Mouse (Mus musculus): ENCODE measurements at regions not wholly inside any gene's neighbourhood (a gene's known extent, or its start where the extent isn't known, plus 50 kb on each side); places are given as distances from the start of the nearest gene placed in this dataset.
A peak's percentile ranks its signal among the peaks of the same experiment; 100 is the strongest.
"Not testable (repeated sequence)": the region's sequence is repeated elsewhere in the genome, so short reads cannot be mapped to it uniquely, and the experiment has no call there.

- H3K27me3 ChIP-seq (ENCODE audit: insufficient read depth, low read length) = no peaks in the 10 kb centered on the region
- H3K27ac ChIP-seq = no peak overlapping the region
- H3K4me3 ChIP-seq (replicated peaks; ENCODE audit: low read depth, low read length) = no peak overlapping the region
- no peaks in the 10 kb centered on the region for H3K4me1 ChIP-seq (replicated peaks; ENCODE audit: insufficient read depth, low read length)
- ATAC-seq (replicated peaks; ENCODE audit: low FRiP score, low read depth) (0 out of 2 replicates have a peak, but pooled peaks have one; percentile 21), DNase-seq (ENCODE audit: low spot score) (no peak)
- no peaks in the 10 kb centered on the region for H3K36me3 ChIP-seq (ENCODE audit: insufficient read depth, low read length)
- TF ChIP-seq CTCF (IDR thresholded peaks at IDR 0.05; ENCODE audit: low read depth) = no peak
- no peak overlapping the region for H3K9ac ChIP-seq (ENCODE audit: low read depth, low read length)
- H3K9me3 ChIP-seq (replicated peaks; ENCODE audit: low read length) = no peaks in the 10 kb centered on the region
- no peak overlapping the region for H3K4me2 ChIP-seq (ENCODE audit: low read length)
- WGBS = 64% methylated on average over 6 of the region's 6 CpGs
These were observed 352.9 kb upstream of the Dab2 start for GRCm38 (mm10) chr15:5946650-5947049.

- TF ChIP-seq CTCF (IDR thresholded peaks at IDR 0.05; ENCODE audit: low read depth) = no peak
- H3K9me3 ChIP-seq (replicated peaks; ENCODE audit: low read length) = no peaks in the 10 kb centered on the region
- H3K4me3 ChIP-seq (replicated peaks; ENCODE audit: low read depth, low read length) = no peak overlapping the region
- no peak overlapping the region for H3K27ac ChIP-seq
- H3K27me3 ChIP-seq (ENCODE audit: insufficient read depth, low read length) = no peaks in the 10 kb centered on the region
- ATAC-seq (replicated peaks; ENCODE audit: low FRiP score, low read depth) (no peak), DNase-seq (ENCODE audit: low spot score) (no peak)
- no peak overlapping the region for H3K9ac ChIP-seq (ENCODE audit: low read depth, low read length)
- H3K4me1 ChIP-seq (replicated peaks; ENCODE audit: insufficient read depth, low read length) = no peaks in the 10 kb centered on the region
- no peaks in the 10 kb centered on the region for H3K36me3 ChIP-seq (ENCODE audit: insufficient read depth, low read length)
- H3K4me2 ChIP-seq (ENCODE audit: low read length) = no peak overlapping the region
- WGBS = 61% methylated on average over 3 of the region's 3 CpGs
These were observed 348.7 kb upstream of the Dab2 start for GRCm38 (mm10) chr15:5950919-5951318.

- not testable (repeated sequence) for H3K4me3 ChIP-seq (replicated peaks; ENCODE audit: low read depth, low read length); ATAC-seq (replicated peaks; ENCODE audit: low FRiP score, low read depth); H3K9me3 ChIP-seq (replicated peaks; ENCODE audit: low read length); H3K4me2 ChIP-seq (ENCODE audit: low read length); H3K4me1 ChIP-seq (replicated peaks; ENCODE audit: insufficient read depth, low read length); H3K27me3 ChIP-seq (ENCODE audit: insufficient read depth, low read length); H3K27ac ChIP-seq; H3K9ac ChIP-seq (ENCODE audit: low read depth, low read length); DNase-seq (ENCODE audit: low spot score); H3K36me3 ChIP-seq (ENCODE audit: insufficient read depth, low read length)
- WGBS = 94% methylated on average over 2 of the region's 2 CpGs
These were observed 347.9 kb upstream of the Dab2 start for GRCm38 (mm10) chr15:5951661-5952060.

GRCm38 (mm10) chr15:5953106-5953505 lies 346.5 kb upstream of the Dab2 start:
- Histone ChIP-seq H3K36me3 (ENCODE audit: insufficient read depth, low read length) (no peaks in the 10 kb centered on the region), H3K27me3 (ENCODE audit: insufficient read depth, low read length) (no peaks in the 10 kb centered on the region), H3K4me3 (replicated peaks; ENCODE audit: low read depth, low read length) (no peak overlapping the region), H3K4me1 (replicated peaks; ENCODE audit: insufficient read depth, low read length) (no peaks in the 10 kb centered on the region), H3K4me2 (ENCODE audit: low read length) (no peak overlapping the region), H3K9ac (ENCODE audit: low read depth, low read length) (no peak overlapping the region), H3K27ac (no peak overlapping the region), H3K9me3 (replicated peaks; ENCODE audit: low read length) (no peaks in the 10 kb centered on the region)
- no peak for DNase-seq (ENCODE audit: low spot score)
- TF ChIP-seq CTCF (IDR thresholded peaks at IDR 0.05; ENCODE audit: low read depth) = no peak
- no peak for ATAC-seq (replicated peaks; ENCODE audit: low FRiP score, low read depth)

- Histone ChIP-seq H3K9me3 (replicated peaks; ENCODE audit: low read length) (no peaks in the 10 kb centered on the region), H3K27me3 (ENCODE audit: insufficient read depth, low read length) (no peaks in the 10 kb centered on the region), H3K4me3 (replicated peaks; ENCODE audit: low read depth, low read length) (no peak overlapping the region), H3K4me2 (ENCODE audit: low read length) (no peak overlapping the region), H3K27ac (no peak overlapping the region), H3K36me3 (ENCODE audit: insufficient read depth, low read length) (no peaks in the 10 kb centered on the region), H3K9ac (ENCODE audit: low read depth, low read length) (no peak overlapping the region), H3K4me1 (replicated peaks; ENCODE audit: insufficient read depth, low read length) (no peaks in the 10 kb centered on the region)
- no peak for TF ChIP-seq CTCF (IDR thresholded peaks at IDR 0.05; ENCODE audit: low read depth)
- no peak for DNase-seq (ENCODE audit: low spot score)
- 57% methylated on average over 5 of the region's 5 CpGs for WGBS
- no peak for ATAC-seq (replicated peaks; ENCODE audit: low FRiP score, low read depth)
These were observed 308.1 kb upstream of the Dab2 start for GRCm38 (mm10) chr15:5991351-5992065.

- H3K36me3 ChIP-seq (ENCODE audit: insufficient read depth, low read length); H3K9me3 ChIP-seq (replicated peaks; ENCODE audit: low read length); H3K27ac ChIP-seq; H3K4me2 ChIP-seq (ENCODE audit: low read length); H3K9ac ChIP-seq (ENCODE audit: low read depth, low read length); ATAC-seq (replicated peaks; ENCODE audit: low FRiP score, low read depth); H3K4me1 ChIP-seq (replicated peaks; ENCODE audit: insufficient read depth, low read length); DNase-seq (ENCODE audit: low spot score); H3K4me3 ChIP-seq (replicated peaks; ENCODE audit: low read depth, low read length); H3K27me3 ChIP-seq (ENCODE audit: insufficient read depth, low read length): not testable (repeated sequence)
- WGBS = 86% methylated on average over 1 of the region's 1 CpGs
These were observed 307.4 kb upstream of the Dab2 start for GRCm38 (mm10) chr15:5992146-5992545.

GRCm38 (mm10) chr15:6000816-6001215 lies 298.8 kb upstream of the Dab2 start:
- Histone ChIP-seq H3K4me3 (replicated peaks; ENCODE audit: low read depth, low read length) (no peak overlapping the region), H3K27ac (no peak overlapping the region), H3K36me3 (ENCODE audit: insufficient read depth, low read length) (no peaks in the 10 kb centered on the region), H3K4me2 (ENCODE audit: low read length) (no peak overlapping the region), H3K27me3 (ENCODE audit: insufficient read depth, low read length) (no peaks in the 10 kb centered on the region), H3K4me1 (replicated peaks; ENCODE audit: insufficient read depth, low read length) (no peaks in the 10 kb centered on the region), H3K9me3 (replicated peaks; ENCODE audit: low read length) (no peaks in the 10 kb centered on the region), H3K9ac (ENCODE audit: low read depth, low read length) (no peak overlapping the region)
- DNase-seq (ENCODE audit: low spot score) (no peak), ATAC-seq (replicated peaks; ENCODE audit: low FRiP score, low read depth) (no peak)
- no peak for TF ChIP-seq CTCF (IDR thresholded peaks at IDR 0.05; ENCODE audit: low read depth)
- 76% methylated on average over 1 of the region's 1 CpGs for WGBS

All from kidney, postnatal 0 days (tissue).